Mouse (Mus musculus): ENCODE data around the gene 2300009A05Rik. TPM values are rescaled to one million over a fixed set of nuclear protein-coding genes. Genes with fewer than 3 reads are reported as not detected.

Gene 2300009A05Rik
- polyA plus RNA-seq, 1 experiment: 22.1 TPM

- no peak for TF ChIP-seq FOSL1 (IDR thresholded peaks at IDR 0.05; ENCODE audit: insufficient read depth, low read length, poor library complexity, severe bottlenecking)
- TF ChIP-seq USF1 (IDR thresholded peaks at IDR 0.05; ENCODE audit: low read depth): no peak
These were observed 42.3 kb downstream of the 2300009A05Rik start for GRCm38 (mm10) chr9:63356721-63357120.

GRCm38 (mm10) chr9:63356278-63356677 lies 42.8 kb downstream of the 2300009A05Rik start:
- no peaks in the 10 kb centered on the region for H3K27me3 ChIP-seq (ENCODE audit: control insufficient read depth, insufficient read depth, insufficient read length)
- no peak overlapping the region for H3K4me3 ChIP-seq (ENCODE audit: insufficient read depth, poor library complexity, severe bottlenecking)
- no peak overlapping the region for H3ac ChIP-seq (ENCODE audit: control insufficient read depth, insufficient read length, low read depth)
- TF ChIP-seq MAX (IDR thresholded peaks at IDR 0.05): no peak
- no peak for TF ChIP-seq USF1 (IDR thresholded peaks at IDR 0.05; ENCODE audit: low read depth)
- no peak for TF ChIP-seq FOSL1 (IDR thresholded peaks at IDR 0.05; ENCODE audit: insufficient read depth, low read length, poor library complexity, severe bottlenecking)
- no peak for TF ChIP-seq MYOD1 (IDR thresholded peaks at IDR 0.05; ENCODE audit: control insufficient read depth, insufficient read length, low read depth)
- TF ChIP-seq CEBPB (IDR thresholded peaks at IDR 0.05; ENCODE audit: low read depth): no peak
- no peak for TF ChIP-seq CTCF (IDR thresholded peaks at IDR 0.05; ENCODE audit: control insufficient read depth, insufficient read depth, insufficient read length)
- TF ChIP-seq MYOG (IDR thresholded peaks at IDR 0.05; ENCODE audit: control insufficient read depth, extremely low read depth, insufficient read length): no peak
- H3K79me3 ChIP-seq (ENCODE audit: low read depth): peaks cover 3% of the 10 kb centered on the region
- no peaks in the 10 kb centered on the region for H3K36me3 ChIP-seq (ENCODE audit: control insufficient read depth, insufficient read depth)
- no peaks in the 10 kb centered on the region for H3K79me2 ChIP-seq (ENCODE audit: control insufficient read depth, insufficient read depth)

More at GRCm38 (mm10) chr9:63356721-63357120, 42.3 kb downstream of the 2300009A05Rik start:
- H3K36me3 ChIP-seq (ENCODE audit: control insufficient read depth, insufficient read depth): no peaks in the 10 kb centered on the region
- H3K27me3 ChIP-seq (ENCODE audit: control insufficient read depth, insufficient read depth, insufficient read length): no peaks in the 10 kb centered on the region
- H3K79me2 ChIP-seq (ENCODE audit: control insufficient read depth, insufficient read depth): no peaks in the 10 kb centered on the region
- no peak overlapping the region for H3ac ChIP-seq (ENCODE audit: control insufficient read depth, insufficient read length, low read depth)
- H3K79me3 ChIP-seq (ENCODE audit: low read depth): peaks cover under 1% of the 10 kb centered on the region
- no peak overlapping the region for H3K4me3 ChIP-seq (ENCODE audit: insufficient read depth, poor library complexity, severe bottlenecking)

GRCm38 (mm10) chr9:63354168-63354567 lies 44.9 kb downstream of the 2300009A05Rik start:
- no peak overlapping the region for H3ac ChIP-seq (ENCODE audit: control insufficient read depth, insufficient read length, low read depth)
- TF ChIP-seq MYOG (IDR thresholded peaks at IDR 0.05; ENCODE audit: control insufficient read depth, extremely low read depth, insufficient read length) (no peak), MAX (IDR thresholded peaks at IDR 0.05) (no peak), USF1 (IDR thresholded peaks at IDR 0.05; ENCODE audit: low read depth) (no peak), FOSL1 (IDR thresholded peaks at IDR 0.05; ENCODE audit: insufficient read depth, low read length, poor library complexity, severe bottlenecking) (no peak), CEBPB (IDR thresholded peaks at IDR 0.05; ENCODE audit: low read depth) (no peak), MYOD1 (IDR thresholded peaks at IDR 0.05; ENCODE audit: control insufficient read depth, insufficient read length, low read depth) (no peak), CTCF (IDR thresholded peaks at IDR 0.05; ENCODE audit: control insufficient read depth, insufficient read depth, insufficient read length) (no peak)
- H3K4me3 ChIP-seq (ENCODE audit: insufficient read depth, poor library complexity, severe bottlenecking): no peak overlapping the region
- no peaks in the 10 kb centered on the region for H3K79me2 ChIP-seq (ENCODE audit: control insufficient read depth, insufficient read depth)
- peaks cover 3% of the 10 kb centered on the region for H3K79me3 ChIP-seq (ENCODE audit: low read depth)
- no peaks in the 10 kb centered on the region for H3K27me3 ChIP-seq (ENCODE audit: control insufficient read depth, insufficient read depth, insufficient read length)
- H3K36me3 ChIP-seq (ENCODE audit: control insufficient read depth, insufficient read depth): no peaks in the 10 kb centered on the region

GRCm38 (mm10) chr9:63350030-63350429 lies 49.0 kb downstream of the 2300009A05Rik start:
- no peaks in the 10 kb centered on the region for H3K27me3 ChIP-seq (ENCODE audit: control insufficient read depth, insufficient read depth, insufficient read length)
- no peaks in the 10 kb centered on the region for H3K79me2 ChIP-seq (ENCODE audit: control insufficient read depth, insufficient read depth)
- H3K4me3 ChIP-seq (ENCODE audit: insufficient read depth, poor library complexity, severe bottlenecking): no peak overlapping the region
- no peaks in the 10 kb centered on the region for H3K36me3 ChIP-seq (ENCODE audit: control insufficient read depth, insufficient read depth)
- peaks cover 4% of the 10 kb centered on the region for H3K79me3 ChIP-seq (ENCODE audit: low read depth)
- no peak for TF ChIP-seq CTCF (IDR thresholded peaks at IDR 0.05; ENCODE audit: control insufficient read depth, insufficient read depth, insufficient read length)
- no peak for TF ChIP-seq MAX (IDR thresholded peaks at IDR 0.05)
- TF ChIP-seq FOSL1 (IDR thresholded peaks at IDR 0.05; ENCODE audit: insufficient read depth, low read length, poor library complexity, severe bottlenecking): no peak
- no peak for TF ChIP-seq MYOD1 (IDR thresholded peaks at IDR 0.05; ENCODE audit: control insufficient read depth, insufficient read length, low read depth)
- TF ChIP-seq CEBPB (IDR thresholded peaks at IDR 0.05; ENCODE audit: low read depth): no peak
- TF ChIP-seq MYOG (IDR thresholded peaks at IDR 0.05; ENCODE audit: control insufficient read depth, extremely low read depth, insufficient read length): no peak
- no peak for TF ChIP-seq USF1 (IDR thresholded peaks at IDR 0.05; ENCODE audit: low read depth)
- no peak overlapping the region for H3ac ChIP-seq (ENCODE audit: control insufficient read depth, insufficient read length, low read depth)

- Histone ChIP-seq H3ac (ENCODE audit: control insufficient read depth, insufficient read length, low read depth) (no peak overlapping the region), H3K36me3 (ENCODE audit: control insufficient read depth, insufficient read depth) (no peaks in the 10 kb centered on the region), H3K79me3 (ENCODE audit: low read depth) (peaks cover 4% of the 10 kb centered on the region), H3K27me3 (ENCODE audit: control insufficient read depth, insufficient read depth, insufficient read length) (no peaks in the 10 kb centered on the region), H3K79me2 (ENCODE audit: control insufficient read depth, insufficient read depth) (no peaks in the 10 kb centered on the region), H3K4me3 (ENCODE audit: insufficient read depth, poor library complexity, severe bottlenecking) (no peak overlapping the region)
- TF ChIP-seq CTCF (IDR thresholded peaks at IDR 0.05; ENCODE audit: control insufficient read depth, insufficient read depth, insufficient read length): no peak
These were observed 49.8 kb downstream of the 2300009A05Rik start for GRCm38 (mm10) chr9:63349241-63349640.

- TF ChIP-seq CTCF (IDR thresholded peaks at IDR 0.05; ENCODE audit: control insufficient read depth, insufficient read depth, insufficient read length): no peak
- no peak for TF ChIP-seq CEBPB (IDR thresholded peaks at IDR 0.05; ENCODE audit: low read depth)
- TF ChIP-seq MYOG (IDR thresholded peaks at IDR 0.05; ENCODE audit: control insufficient read depth, extremely low read depth, insufficient read length): no peak
- TF ChIP-seq USF1 (IDR thresholded peaks at IDR 0.05; ENCODE audit: low read depth): no peak
- TF ChIP-seq MAX (IDR thresholded peaks at IDR 0.05): no peak
- no peak for TF ChIP-seq MYOD1 (IDR thresholded peaks at IDR 0.05; ENCODE audit: control insufficient read depth, insufficient read length, low read depth)
- no peak for TF ChIP-seq FOSL1 (IDR thresholded peaks at IDR 0.05; ENCODE audit: insufficient read depth, low read length, poor library complexity, severe bottlenecking)
- Histone ChIP-seq H3K4me3 (ENCODE audit: insufficient read depth, poor library complexity, severe bottlenecking) (no peak overlapping the region), H3K79me2 (ENCODE audit: control insufficient read depth, insufficient read depth) (no peaks in the 10 kb centered on the region), H3K27me3 (ENCODE audit: control insufficient read depth, insufficient read depth, insufficient read length) (no peaks in the 10 kb centered on the region), H3K36me3 (ENCODE audit: control insufficient read depth, insufficient read depth) (no peaks in the 10 kb centered on the region), H3ac (ENCODE audit: control insufficient read depth, insufficient read length, low read depth) (no peak overlapping the region), H3K79me3 (ENCODE audit: low read depth) (peaks cover 4% of the 10 kb centered on the region)
These were observed 50.9 kb downstream of the 2300009A05Rik start for GRCm38 (mm10) chr9:63348146-63348545.
